Mouse (Mus musculus) embryonic facial prominence, embryonic 15.5 days (tissue): ENCODE results near the gene Psmg1. TPM values are rescaled to one million over a fixed set of nuclear protein-coding genes. Genes with fewer than 3 reads are reported as not detected.

Experiments
- ATAC-seq: fragments of 200-750 bp; cut with Nextera tagmentation; 2 replicates; pipeline ENCODE4 v1.8.0; 2017; ENCODE audit warnings: low read depth, moderate TSS enrichment; ENCODE audit not compliant: insufficient number of reproducible peaks, low FRiP score, low TSS enrichment
- H3K27ac ChIP-seq: fragments of 300-500 bp; sonication (generic); replicated peaks from 2 replicates; pipeline ENCODE4 v1.5.1; 2015; ENCODE audit warnings: mild to moderate bottlenecking, inconsistent platforms
- H3K27me3 ChIP-seq: fragments of 300-500 bp; sonication (generic); 2 replicates; pipeline ENCODE4 v1.6.1; 2015; ENCODE audit warnings: inconsistent platforms
- H3K36me3 ChIP-seq: fragments of 300-500 bp; sonication (generic); 2 replicates; pipeline ENCODE4 v1.6.1; 2015; ENCODE audit warnings: mild to moderate bottlenecking, inconsistent platforms
- H3K4me1 ChIP-seq: fragments of 300-500 bp; sonication (generic); 2 replicates; pipeline ENCODE4 v1.6.1; 2015; ENCODE audit warnings: inconsistent platforms
- H3K4me2 ChIP-seq: fragments of 300-500 bp; sonication (generic); replicated peaks from 2 replicates; pipeline ENCODE4 v1.6.1; 2015; ENCODE audit warnings: mild to moderate bottlenecking, inconsistent platforms
- H3K4me3 ChIP-seq: fragments of 300-500 bp; sonication (generic); replicated peaks from 2 replicates; pipeline ENCODE4 v1.5.1; 2015; ENCODE audit warnings: mild to moderate bottlenecking, inconsistent platforms
- H3K9ac ChIP-seq: fragments of 300-500 bp; sonication (generic); 2 replicates; pipeline ENCODE4 v1.6.1; 2015; ENCODE audit warnings: inconsistent platforms
- H3K9me3 ChIP-seq: fragments of 300-500 bp; sonication (generic); replicated peaks from 2 replicates; pipeline ENCODE4 v1.6.1; 2016; ENCODE audit warnings: inconsistent platforms
- WGBS: fragments of 180-500 bp; shearing (Covaris S2); methylation state at CpG from one replicate; pipeline ENCODE4 v1.1.7; 2015; 5-methylcytosine and 5-hydroxymethylcytosine counted together
- polyA plus RNA-seq: library from polyadenylated mRNA; unstranded; fragments of >200 nt; fragmentation: Nextera tagmentation; extraction: Ambion mirVana; gene quantifications from 2 replicates; pipeline ENCODE4 v1.2.1, GENCODE M21; 2015

Psmg1 gene
- polyA plus RNA-seq, 1 experiment from 2014 or later: 84.6 TPM

- no peak overlapping the region for H3K4me2 ChIP-seq
- no peak overlapping the region for H3K9ac ChIP-seq
- H3K27me3 ChIP-seq: no peaks in the 10 kb centered on the region
- WGBS: 84% methylated on average over 8 of the region's 8 CpGs
- no peak for ATAC-seq
- no peak overlapping the region for H3K27ac ChIP-seq
- no peak overlapping the region for H3K4me3 ChIP-seq
- no peaks in the 10 kb centered on the region for H3K9me3 ChIP-seq
- H3K4me1 ChIP-seq: peaks cover 6% of the 10 kb centered on the region
- H3K36me3 ChIP-seq: no peaks in the 10 kb centered on the region
Measured at GRCm38 (mm10) chr16:95958080-95958479, 32.7 kb downstream of the Psmg1 start.

GRCm38 (mm10) chr16:95956618-95957017 lies 34.1 kb downstream of the Psmg1 start:
- Histone ChIP-seq H3K9me3 (no peaks in the 10 kb centered on the region), H3K27ac (no peak overlapping the region), H3K9ac (no peak overlapping the region), H3K4me3 (no peak overlapping the region), H3K4me2 (no peak overlapping the region), H3K36me3 (no peaks in the 10 kb centered on the region), H3K27me3 (no peaks in the 10 kb centered on the region), H3K4me1 (no peaks in the 10 kb centered on the region)
- no peak for ATAC-seq
- 58% methylated on average over 5 of the region's 5 CpGs for WGBS

GRCm38 (mm10) chr16:95955716-95956346 lies 34.9 kb downstream of the Psmg1 start:
- Histone ChIP-seq H3K36me3 (no peaks in the 10 kb centered on the region), H3K9ac (no peak overlapping the region), H3K4me3 (no peak overlapping the region), H3K27ac (no peak overlapping the region), H3K4me1 (no peaks in the 10 kb centered on the region), H3K27me3 (no peaks in the 10 kb centered on the region), H3K9me3 (no peaks in the 10 kb centered on the region), H3K4me2 (no peak overlapping the region)
- ATAC-seq: no peak
- WGBS: 57% methylated on average over 5 of the region's 5 CpGs

GRCm38 (mm10) chr16:95954341-95954740 lies 36.4 kb downstream of the Psmg1 start:
- H3K9ac ChIP-seq: no peak overlapping the region
- H3K27ac ChIP-seq: no peak overlapping the region
- no peaks in the 10 kb centered on the region for H3K9me3 ChIP-seq
- no peak for ATAC-seq
- no peaks in the 10 kb centered on the region for H3K27me3 ChIP-seq
- H3K4me3 ChIP-seq: no peak overlapping the region
- WGBS: 89% methylated on average over 3 of the region's 3 CpGs
- no peak overlapping the region for H3K4me2 ChIP-seq
- H3K4me1 ChIP-seq: no peaks in the 10 kb centered on the region
- no peaks in the 10 kb centered on the region for H3K36me3 ChIP-seq

- WGBS: 85% methylated on average over 4 of the region's 4 CpGs
- no peaks in the 10 kb centered on the region for H3K27me3 ChIP-seq
- no peak for ATAC-seq
- H3K9me3 ChIP-seq: no peaks in the 10 kb centered on the region
- no peak overlapping the region for H3K27ac ChIP-seq
- H3K4me1 ChIP-seq: no peaks in the 10 kb centered on the region
- no peaks in the 10 kb centered on the region for H3K36me3 ChIP-seq
- H3K4me2 ChIP-seq: no peak overlapping the region
- H3K4me3 ChIP-seq: no peak overlapping the region
- H3K9ac ChIP-seq: no peak overlapping the region
Measured at GRCm38 (mm10) chr16:95953159-95953650, 37.6 kb downstream of the Psmg1 start.

- H3K27me3 ChIP-seq: no peaks in the 10 kb centered on the region
- WGBS: 92% methylated on average over 2 of the region's 2 CpGs
- no peak overlapping the region for H3K4me2 ChIP-seq
- H3K9ac ChIP-seq: no peak overlapping the region
- H3K27ac ChIP-seq: no peak overlapping the region
- ATAC-seq: no peak
- H3K4me3 ChIP-seq: no peak overlapping the region
- H3K4me1 ChIP-seq: 0 out of 2 replicates have a peak, but pooled peaks cover under 1% of the 10 kb centered on the region
- H3K36me3 ChIP-seq: no peaks in the 10 kb centered on the region
- no peaks in the 10 kb centered on the region for H3K9me3 ChIP-seq
Measured at GRCm38 (mm10) chr16:95951471-95951870, 39.3 kb downstream of the Psmg1 start.

- Histone ChIP-seq H3K9ac (no peak overlapping the region), H3K9me3 (no peaks in the 10 kb centered on the region), H3K27me3 (no peaks in the 10 kb centered on the region), H3K4me2 (peak overlapping the region; percentile 36), H3K27ac (peak overlapping the region; percentile 53), H3K4me1 (peaks cover 21% of the 10 kb centered on the region), H3K36me3 (no peaks in the 10 kb centered on the region), H3K4me3 (no peak overlapping the region)
- ATAC-seq: peak; percentile 85
- WGBS: 11% methylated on average over 20 of the region's 20 CpGs
Measured at GRCm38 (mm10) chr16:95945389-95946311, 45.1 kb downstream of the Psmg1 start.

GRCm38 (mm10) chr16:95943186-95943585 lies 47.6 kb downstream of the Psmg1 start:
- no peaks in the 10 kb centered on the region for H3K9me3 ChIP-seq
- H3K4me2 ChIP-seq: no peak overlapping the region
- no peak overlapping the region for H3K27ac ChIP-seq
- WGBS: 80% methylated on average over 6 of the region's 6 CpGs
- H3K27me3 ChIP-seq: no peaks in the 10 kb centered on the region
- no peak overlapping the region for H3K9ac ChIP-seq
- ATAC-seq: no peak
- H3K36me3 ChIP-seq: no peaks in the 10 kb centered on the region
- H3K4me1 ChIP-seq: peaks cover 21% of the 10 kb centered on the region
- H3K4me3 ChIP-seq: no peak overlapping the region

GRCm38 (mm10) chr16:95941575-95941974 lies 49.2 kb downstream of the Psmg1 start:
- Histone ChIP-seq H3K4me2 (no peak overlapping the region), H3K27ac (no peak overlapping the region), H3K4me3 (no peak overlapping the region), H3K4me1 (peaks cover 21% of the 10 kb centered on the region), H3K9ac (no peak overlapping the region), H3K27me3 (no peaks in the 10 kb centered on the region), H3K36me3 (no peaks in the 10 kb centered on the region), H3K9me3 (no peaks in the 10 kb centered on the region)
- ATAC-seq: no peak
- 70% methylated on average over 5 of the region's 5 CpGs for WGBS

GRCm38 (mm10) chr16:95935495-95935961 lies 55.2 kb downstream of the Psmg1 start:
- no peaks in the 10 kb centered on the region for H3K36me3 ChIP-seq
- no peak overlapping the region for H3K4me3 ChIP-seq

GRCm38 (mm10) chr16:95932860-95933259 lies 57.9 kb downstream of the Psmg1 start:
- Histone ChIP-seq H3K4me1 (0 out of 2 replicates have a peak, but pooled peaks cover 7% of the 10 kb centered on the region), H3K27me3 (no peaks in the 10 kb centered on the region), H3K9me3 (no peaks in the 10 kb centered on the region), H3K9ac (no peak overlapping the region), H3K4me2 (no peak overlapping the region), H3K4me3 (no peak overlapping the region), H3K27ac (no peak overlapping the region), H3K36me3 (no peaks in the 10 kb centered on the region)
- no peak for ATAC-seq
- 71% methylated on average over 6 of the region's 6 CpGs for WGBS

More at GRCm38 (mm10) chr16:95935495-95935961, 55.2 kb downstream of the Psmg1 start:
- Histone ChIP-seq H3K27me3 (no peaks in the 10 kb centered on the region), H3K4me2 (no peak overlapping the region), H3K9me3 (no peaks in the 10 kb centered on the region), H3K27ac (no peak overlapping the region), H3K9ac (no peak overlapping the region), H3K4me1 (no peaks in the 10 kb centered on the region)
- ATAC-seq: no peak
- WGBS: 45% methylated on average over 6 of the region's 6 CpGs
